Mouse (Mus musculus) 3134 (cell line): ENCODE data around the gene Spdl1.
"Not testable (repeated sequence)": the region's sequence is repeated elsewhere in the genome, so short reads cannot be mapped to it uniquely, and the experiment has no call there.

Source experiments
- DNase-seq: peaks from one replicate; pipeline ENCODE4 v3.0.0-alpha.2; 2011; ENCODE audit warnings: low spot score; ENCODE audit not compliant: insufficient read length; ENCODE audit errors: extremely low read depth

The Spdl1 gene

DNA sequence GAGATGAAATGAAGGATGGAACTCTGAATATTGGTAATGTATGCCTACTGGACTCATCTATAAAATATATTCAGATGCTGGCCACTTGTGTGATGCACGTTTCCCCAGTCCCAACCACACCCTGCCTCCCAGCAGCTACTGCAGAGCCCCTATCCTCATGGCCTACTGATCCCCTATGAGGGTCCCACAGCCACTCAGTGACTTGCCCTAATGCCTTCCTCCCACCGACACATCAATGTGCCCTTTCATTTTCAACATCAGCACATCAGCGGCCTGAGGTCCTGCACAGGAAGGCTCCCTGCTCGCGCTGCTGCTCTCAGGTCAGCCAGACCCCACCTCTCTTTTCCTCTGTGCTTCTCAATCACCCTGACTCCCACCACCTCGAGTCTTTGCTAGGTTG is 19.1 kb downstream of the Spdl1 start:
- DNase-seq, result no peak

- not testable (repeated sequence) for DNase-seq
Measured at GRCm38 (mm10) chr11:34805026-34805425, 28.4 kb downstream of the Spdl1 start.

GRCm38 (mm10) chr11:34798066-34798465 is 35.4 kb downstream of the Spdl1 start:
- not testable (repeated sequence) for DNase-seq

- DNase-seq, result no peak
Measured at GRCm38 (mm10) chr11:34796097-34796496, 37.3 kb downstream of the Spdl1 start.

DNA sequence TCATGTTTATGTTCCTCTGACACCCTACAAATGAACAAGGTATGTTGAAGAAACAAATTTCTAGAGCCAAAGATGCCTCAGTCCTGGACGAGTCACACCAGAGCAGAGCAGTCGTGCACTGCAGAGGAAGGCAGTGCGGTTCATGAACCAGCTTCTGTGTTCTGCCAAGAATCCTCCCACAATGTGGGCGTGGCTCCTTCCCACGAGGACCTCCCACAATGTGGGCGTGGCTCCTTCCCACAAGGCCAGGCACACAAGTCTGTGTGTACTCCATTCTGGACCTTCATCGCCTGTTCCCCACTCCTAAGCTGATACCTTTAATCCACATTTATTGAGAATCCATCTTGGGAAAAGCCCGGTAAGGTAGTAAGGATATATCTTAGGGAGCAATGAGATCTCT is 41.6 kb downstream of the Spdl1 start:
- no peak for DNase-seq

DNA sequence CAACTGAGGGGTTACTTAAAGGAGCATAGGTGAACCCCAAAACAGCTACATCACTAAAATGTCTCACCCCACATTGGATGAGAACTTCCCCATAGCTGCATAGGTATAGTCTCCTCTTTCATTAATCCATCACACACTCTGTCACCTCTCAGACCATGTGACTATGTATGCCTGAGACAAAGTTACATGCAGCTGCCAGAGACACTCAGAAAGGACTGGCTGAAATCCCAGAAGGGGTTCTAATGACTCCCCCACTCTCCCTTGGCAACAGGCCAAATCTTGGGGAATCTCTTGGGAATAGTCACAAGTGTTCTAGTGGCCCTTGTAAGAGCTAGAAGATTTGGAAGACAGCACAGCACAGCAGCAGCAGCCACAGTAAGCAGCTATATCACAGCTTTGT is 48.6 kb downstream of the Spdl1 start:
- DNase-seq, result no peak

GRCm38 (mm10) chr11:34783587-34784043 is 49.8 kb downstream of the Spdl1 start, which contains the start of gene Dock2:
Gene Dock2, minus strand, starts transcription at chr11:34783892.
- no peak for DNase-seq

DNA sequence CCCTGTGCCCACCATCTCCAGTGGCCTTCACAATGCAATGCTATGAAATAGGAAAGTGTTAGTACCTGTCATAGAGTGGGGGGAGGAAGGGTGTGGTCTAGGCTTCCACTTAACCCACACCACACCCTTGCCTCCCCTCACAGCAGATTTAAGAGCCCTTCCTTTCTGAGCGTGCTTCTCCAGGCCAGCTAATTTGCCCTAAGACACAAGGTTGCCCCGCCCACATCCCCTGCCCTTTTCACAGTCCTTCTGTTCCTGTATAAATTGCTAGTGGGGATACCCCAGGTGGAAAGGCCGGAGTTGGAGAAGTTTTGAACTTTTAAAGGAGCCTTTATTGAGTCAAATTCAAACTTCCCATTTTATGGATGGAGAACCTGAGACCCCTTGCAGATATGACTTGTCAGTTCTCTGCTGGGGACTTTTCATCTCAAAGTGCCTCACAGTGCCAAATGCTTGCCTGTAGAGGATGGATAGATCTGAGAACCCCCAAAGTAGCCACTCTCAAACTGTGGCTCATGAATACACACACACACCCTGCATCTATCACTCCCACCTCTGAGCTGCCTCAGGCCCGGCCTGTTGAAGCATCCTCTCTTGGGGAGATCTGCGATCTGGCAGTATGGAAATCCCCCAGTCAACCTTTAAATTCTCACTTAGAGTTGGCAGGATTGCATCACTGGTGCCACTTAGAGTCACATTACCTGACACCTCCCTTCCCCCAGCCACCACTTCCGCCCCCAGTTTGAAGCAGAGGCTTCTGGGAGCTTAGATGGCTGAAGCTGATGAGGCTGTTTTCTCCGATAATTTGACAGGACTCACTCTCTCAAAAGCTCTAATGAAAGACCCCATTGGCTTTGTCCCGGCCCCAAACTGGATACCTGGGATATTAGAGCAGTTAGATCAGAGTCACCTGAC is 50.7 kb downstream of the Spdl1 start:
- no peak for DNase-seq

DNA sequence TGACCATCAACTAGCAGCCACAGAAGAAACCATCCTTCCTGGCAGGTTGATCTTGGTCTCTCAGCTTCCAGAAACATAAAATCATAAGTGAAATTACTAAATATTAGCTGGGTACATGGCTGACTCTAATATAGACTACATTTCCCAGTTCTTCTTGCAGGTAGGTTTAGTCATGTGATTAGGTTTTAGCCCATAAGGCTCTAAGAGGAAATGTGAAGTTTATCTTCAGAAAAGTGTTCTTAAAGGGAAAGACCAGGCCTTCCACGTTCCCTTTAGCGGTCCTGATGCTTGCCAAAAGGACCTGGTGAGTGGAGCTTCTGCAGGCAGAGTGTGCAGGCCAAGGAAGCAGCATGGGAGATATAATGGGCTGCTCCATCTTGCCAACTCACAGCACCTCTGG is 52.7 kb downstream of the Spdl1 start:
- no peak for DNase-seq

- DNase-seq, result no peak
Measured at GRCm38 (mm10) chr11:34779966-34780365, 53.5 kb downstream of the Spdl1 start.

GRCm38 (mm10) chr11:34778351-34778750 is 55.1 kb downstream of the Spdl1 start:
- no peak for DNase-seq

GRCm38 (mm10) chr11:34777529-34777928 is 55.9 kb downstream of the Spdl1 start:
- no peak for DNase-seq

- DNase-seq, result no peak
Measured at GRCm38 (mm10) chr11:34776054-34776453, 57.4 kb downstream of the Spdl1 start.

DNA sequence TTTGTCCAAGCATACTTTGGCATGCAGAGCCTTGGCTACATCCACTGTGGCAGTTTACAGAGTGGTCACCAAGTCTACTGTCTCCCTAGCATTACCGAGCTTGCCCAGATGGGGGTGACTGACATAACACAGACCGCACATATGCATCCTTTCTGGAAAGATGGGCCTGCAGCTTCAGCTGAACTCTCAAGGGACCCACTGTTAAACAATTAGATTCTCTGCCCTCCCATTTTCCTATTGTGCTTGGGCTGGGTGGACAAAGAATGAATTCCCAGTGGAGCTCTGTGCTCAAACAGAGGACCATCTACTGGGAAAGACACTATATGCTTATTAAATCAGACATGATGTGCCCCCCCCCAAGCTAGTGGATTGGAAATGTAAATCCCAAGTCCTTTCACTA is 58.8 kb downstream of the Spdl1 start:
- no peak for DNase-seq

DNA sequence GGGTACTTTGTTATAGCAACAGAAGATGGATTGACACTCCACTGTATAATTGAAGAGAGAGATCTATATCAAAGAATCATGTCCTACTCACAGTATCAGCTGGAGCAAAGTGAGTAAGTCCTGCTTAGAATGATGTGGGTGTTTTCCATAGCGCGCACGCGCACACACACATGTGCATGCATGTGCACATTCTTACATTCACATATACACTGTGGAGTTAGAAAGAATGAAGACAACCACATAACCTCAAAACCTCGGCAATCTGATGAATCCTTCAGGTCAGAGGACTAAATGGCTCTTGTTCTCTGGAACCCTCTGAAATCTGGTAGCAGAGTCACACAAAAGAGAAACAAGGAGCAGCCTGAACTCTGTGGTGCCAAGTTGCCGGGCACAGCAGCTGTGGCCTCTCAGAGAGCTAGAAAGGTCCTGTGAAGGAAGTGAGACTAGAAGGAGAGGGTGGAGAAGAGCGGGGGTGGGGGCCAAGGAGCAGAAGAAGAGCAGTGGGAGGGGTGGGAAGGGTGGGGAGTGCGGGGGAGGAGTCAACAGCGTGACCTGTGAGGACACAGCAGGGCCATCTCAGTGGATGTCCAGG is 60.0 kb downstream of the Spdl1 start:
- DNase-seq, result no peak

DNA sequence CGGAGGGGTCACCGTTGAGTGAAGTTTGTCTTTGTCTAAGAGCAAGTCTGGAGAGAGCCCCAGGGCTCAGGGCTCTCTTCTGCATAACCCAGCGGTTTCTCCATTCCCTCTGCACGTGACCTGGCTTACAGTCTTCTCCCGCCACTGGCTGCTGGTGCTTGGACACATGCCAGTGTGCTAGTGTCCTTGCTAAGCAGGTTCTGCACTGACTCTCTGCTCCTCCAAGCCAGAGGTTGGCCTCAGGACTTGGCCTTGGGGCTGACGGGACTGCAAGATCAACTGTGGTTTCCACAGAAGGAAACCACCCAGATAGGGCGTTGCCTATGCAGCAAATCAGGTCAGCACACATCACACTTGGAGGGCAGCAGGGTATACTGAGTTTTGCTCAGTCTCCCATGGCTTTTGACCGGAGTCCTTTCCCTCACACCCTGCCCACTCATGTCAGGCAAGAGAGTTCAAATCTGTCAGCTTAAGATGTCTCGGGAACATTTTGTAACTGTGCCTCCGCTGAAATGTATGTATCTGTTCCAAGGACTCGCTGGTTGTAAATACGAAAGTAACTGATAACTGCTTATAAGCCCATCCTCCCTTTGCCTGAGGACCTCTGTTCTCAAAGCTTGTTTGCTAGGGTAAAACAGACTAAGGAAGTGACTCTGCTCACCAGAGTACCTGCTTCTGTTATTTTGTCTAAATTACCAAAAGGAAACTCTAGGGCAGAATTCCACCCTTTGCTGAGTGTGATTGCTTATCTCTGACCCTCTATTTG is 62.0 kb downstream of the Spdl1 start:
- DNase-seq, result no peak

DNA sequence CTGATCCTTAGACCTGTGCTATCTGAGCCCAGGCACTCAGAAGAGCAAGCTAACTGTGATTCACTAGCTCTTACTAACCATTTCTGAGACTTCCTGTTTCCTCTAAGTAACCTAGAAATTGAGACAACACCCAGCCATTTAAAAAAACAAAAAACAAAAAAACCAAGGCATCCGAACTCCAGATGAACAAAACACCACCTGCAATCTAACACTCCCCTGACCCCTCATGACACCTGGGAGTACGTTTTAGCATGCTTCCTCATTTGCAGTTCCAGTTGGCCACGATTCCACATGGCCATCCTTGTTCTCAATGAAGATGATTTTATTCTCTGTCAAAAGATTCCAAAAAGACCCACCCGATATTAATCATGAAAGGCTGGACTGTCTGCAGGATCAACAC is 62.8 kb downstream of the Spdl1 start:
- no peak for DNase-seq

DNA sequence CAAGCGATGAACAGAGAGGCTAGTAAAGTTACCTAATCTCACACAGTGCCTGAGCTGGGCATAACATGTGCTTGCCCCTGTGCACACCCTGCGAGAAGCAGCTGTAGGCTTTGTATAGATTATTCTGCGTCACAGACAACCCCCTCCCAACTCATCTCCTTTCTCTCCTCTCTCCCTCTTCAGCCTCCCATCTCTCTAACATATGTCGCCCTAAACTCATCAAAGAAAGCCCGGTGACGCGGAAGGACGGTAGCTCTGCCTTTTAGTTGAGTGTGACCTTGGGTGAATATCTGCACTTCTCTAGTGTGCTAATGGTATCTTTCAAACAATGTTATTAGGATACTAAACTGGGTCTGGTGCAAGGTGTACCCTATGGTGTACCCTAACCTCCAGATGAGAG is 63.5 kb downstream of the Spdl1 start:
- DNase-seq, result no peak

DNA sequence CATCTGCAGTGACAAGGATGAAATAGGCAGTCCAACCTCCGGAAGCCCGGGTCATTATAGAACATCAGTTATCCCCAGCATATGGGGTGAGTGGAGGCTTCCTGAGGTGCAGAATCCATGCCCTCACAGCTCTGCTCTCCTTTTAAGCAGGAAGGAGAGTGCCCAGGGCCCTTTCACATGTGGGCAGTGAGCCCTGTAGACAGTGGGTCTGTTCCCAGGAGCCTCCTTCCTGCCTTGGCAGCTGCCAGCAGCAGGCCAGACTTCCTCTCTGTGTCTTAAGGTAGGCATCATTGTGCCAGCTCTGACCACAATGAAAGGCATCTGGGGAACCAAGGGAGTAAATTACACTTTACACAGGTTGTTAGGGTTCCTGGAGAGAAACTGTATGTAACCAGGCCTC is 64.0 kb downstream of the Spdl1 start:
- no peak for DNase-seq

GRCm38 (mm10) chr11:34763739-34764361 is 69.6 kb downstream of the Spdl1 start:
- no peak for DNase-seq

DNA sequence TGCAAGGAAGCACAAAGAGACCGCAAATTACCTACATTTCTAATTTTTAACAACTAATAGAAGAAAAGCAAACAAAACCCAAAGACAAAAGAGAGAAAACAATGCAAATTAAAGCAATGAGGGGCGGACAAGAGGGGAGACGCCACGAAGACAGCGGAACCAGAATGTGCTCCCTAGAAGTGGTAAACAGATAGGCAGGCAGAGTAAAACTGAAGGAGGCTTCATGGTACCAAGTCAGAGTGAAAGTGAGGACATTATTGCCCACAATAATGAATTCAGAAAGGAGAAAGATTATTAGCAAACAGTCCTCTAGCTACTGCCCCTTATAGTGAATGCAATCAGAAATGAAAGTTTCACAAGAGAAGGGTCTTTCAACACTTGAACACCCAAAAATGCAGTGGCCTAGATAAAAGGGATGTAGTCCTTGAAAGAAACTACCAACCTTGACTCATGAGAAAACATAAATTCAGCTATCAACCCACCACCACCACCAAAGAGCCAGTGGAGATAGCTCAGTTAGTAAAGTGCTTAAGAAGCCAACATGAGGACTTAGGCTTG is 70.8 kb downstream of the Spdl1 start:
- no peak for DNase-seq
